Mouse (Mus musculus): ENCODE measurements around the gene Ccng2. TPM values are rescaled to one million over a fixed set of nuclear protein-coding genes. Genes with fewer than 3 reads are reported as not detected.

The Ccng2 gene
- 107 TPM for polyA plus RNA-seq (2017; shearing (Covaris generic))

DNA sequence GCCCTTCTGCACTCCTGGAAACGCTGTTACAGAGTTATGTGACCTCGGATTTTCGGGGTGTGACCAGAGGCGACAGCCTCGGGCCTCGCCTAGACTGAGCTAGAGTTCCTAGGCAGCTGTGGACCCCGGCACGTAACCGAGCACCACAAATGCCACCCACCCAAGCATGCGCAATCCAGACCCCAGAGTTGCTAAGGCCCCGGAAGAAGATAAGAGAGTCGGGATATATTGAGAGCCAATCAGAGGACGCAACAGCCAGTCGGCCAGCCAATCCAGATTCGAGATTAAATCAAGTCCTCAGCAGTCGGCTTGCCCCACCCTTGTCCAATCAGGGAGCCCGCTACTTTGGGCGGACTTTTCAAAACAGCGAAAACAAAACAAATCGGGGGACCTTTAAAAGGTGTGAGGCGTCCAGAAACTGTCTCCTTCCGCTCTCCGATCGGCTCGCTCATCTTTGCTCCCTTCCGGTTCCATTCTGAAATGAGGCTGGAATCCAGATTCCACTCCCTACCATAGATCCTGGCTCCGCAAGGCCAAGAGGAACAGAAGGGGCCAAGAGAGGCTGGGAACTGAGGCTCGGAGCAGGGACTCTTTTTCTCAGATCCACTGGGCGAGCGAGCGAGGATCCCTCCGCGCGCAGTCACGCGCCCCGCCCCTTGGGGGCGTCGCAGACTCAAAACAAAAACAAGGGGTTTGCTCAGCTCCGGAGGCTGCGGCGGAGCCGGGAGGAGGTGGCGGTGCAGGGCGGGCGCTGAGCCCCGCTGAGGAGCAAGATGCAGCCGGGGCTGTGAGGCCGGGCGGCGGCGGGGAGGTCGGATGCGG, at the start of gene Ccng2:
Gene Ccng2 (plus strand): TSS at position 375 of the 822 bp plus-strand sequence.

Other genes with a start within 250 kb of the Ccng2 start
- 0.10 TPM for gene Sowahb, start 222.2 kb upstream of the Ccng2 start, polyA plus RNA-seq (2017; shearing (Covaris generic))
- gene Sept11, start 173.8 kb upstream of the Ccng2 start, polyA plus RNA-seq (2017; shearing (Covaris generic)): 63.3 TPM
- gene Ccni, start 60.8 kb upstream of the Ccng2 start, polyA plus RNA-seq (2017; shearing (Covaris generic)): 153 TPM
- 3.0 TPM for gene 2010109A12Rik, start 60.7 kb upstream of the Ccng2 start, polyA plus RNA-seq (2017; shearing (Covaris generic))

Measured in effector memory CD4-positive, alpha-beta T cell, adult 7 months (primary cell).